Mouse (Mus musculus) intestine, embryonic 14.5 days (tissue): ENCODE results near the gene Btnl4. TPM values are rescaled to one million over a fixed set of nuclear protein-coding genes. Genes with fewer than 3 reads are reported as not detected.

Experiments used
- polyA plus RNA-seq: library from polyadenylated mRNA; unstranded; fragments of >200 nt; fragmentation: Nextera tagmentation; extraction: Ambion mirVana; gene quantifications from 2 replicates; pipeline ENCODE4 v1.2.1, GENCODE M21; 2014

Gene Btnl4
- polyA plus RNA-seq, 1 experiment from 2014 or later: 3.3 TPM

Other genes starting within 250 kb of the Btnl4 start
- 0.11 TPM in 1 of 2 replicates, not detected in the other for gene H2-Ob, start 238.4 kb downstream of the Btnl4 start, polyA plus RNA-seq
- gene H2-Ab1, start 219.6 kb downstream of the Btnl4 start, polyA plus RNA-seq: 12.2 and 12.9 TPM in 2 replicates
- gene H2-Aa, start 189.5 kb downstream of the Btnl4 start, polyA plus RNA-seq: 4.7 and 5.8 TPM in 2 replicates
- gene H2-Eb1, start 171.5 kb downstream of the Btnl4 start, polyA plus RNA-seq: 4.1 and 4.3 TPM in 2 replicates
- gene H2-Eb2, start 151.7 kb downstream of the Btnl4 start, polyA plus RNA-seq: not detected in 2 replicates
- 0.60 and 0.81 TPM in 2 replicates for gene Btnl2, start 122.5 kb downstream of the Btnl4 start, polyA plus RNA-seq
- gene Btnl1, start 100.2 kb downstream of the Btnl4 start, polyA plus RNA-seq: 0.59 and 1.3 TPM in 2 replicates
- 0.51 and 0.91 TPM in 2 replicates for gene BC051142, start 78.5 kb downstream of the Btnl4 start, polyA plus RNA-seq
- 0.14 and 0.22 TPM in 2 replicates for gene Btnl6, start 40.0 kb upstream of the Btnl4 start, polyA plus RNA-seq
- 5.2 and 7.4 TPM in 2 replicates for gene Notch4, start 87.0 kb upstream of the Btnl4 start, polyA plus RNA-seq
- gene Gpsm3, start 112.5 kb upstream of the Btnl4 start, polyA plus RNA-seq: 10.3 and 12.6 TPM in 2 replicates
- 12.0 and 13.7 TPM in 2 replicates for gene Pbx2, start 113.9 kb upstream of the Btnl4 start, polyA plus RNA-seq
- gene Ager, start 120.5 kb upstream of the Btnl4 start, polyA plus RNA-seq: 2.3 and 2.9 TPM in 2 replicates
- gene Rnf5, start 126.4 kb upstream of the Btnl4 start, polyA plus RNA-seq: 109 and 110 TPM in 2 replicates
- 59.7 and 62.3 TPM in 2 replicates for gene Agpat1, start 126.9 kb upstream of the Btnl4 start, polyA plus RNA-seq
- 2.4 and 2.8 TPM in 2 replicates for gene Egfl8, start 138.7 kb upstream of the Btnl4 start, polyA plus RNA-seq
- 34.8 and 35.1 TPM in 2 replicates for gene Ppt2, start 151.2 kb upstream of the Btnl4 start, polyA plus RNA-seq
- gene Prrt1, start 152.2 kb upstream of the Btnl4 start, polyA plus RNA-seq: 0.46 and 0.53 TPM in 2 replicates
- 10.8 and 13.0 TPM in 2 replicates for gene Fkbpl, start 167.4 kb upstream of the Btnl4 start, polyA plus RNA-seq
- 59.8 and 62.2 TPM in 2 replicates for gene Atf6b, start 169.8 kb upstream of the Btnl4 start, polyA plus RNA-seq
- 2.2 and 2.7 TPM in 2 replicates for gene Tnxb, start 193.2 kb upstream of the Btnl4 start, polyA plus RNA-seq